Mouse (Mus musculus) adrenal gland, postnatal 10 days (tissue): ENCODE results near the gene Palm2. TPM values are rescaled to one million over a fixed set of nuclear protein-coding genes. Genes with fewer than 3 reads are reported as not detected.

Experiments
- DNase-seq: peaks from one replicate; pipeline ENCODE4 v3.0.0; 2021; ENCODE audit warnings: mixed read lengths
- total RNA-seq, 2 experiments: library from RNA; stranded (reverse); gene quantifications; 2 replicates each; pipeline ENCODE4 v1.2.3; 2021

Gene Palm2
- total RNA-seq, 2 experiments from 2014 or later = 21.0 to 35.7 TPM

DNA sequence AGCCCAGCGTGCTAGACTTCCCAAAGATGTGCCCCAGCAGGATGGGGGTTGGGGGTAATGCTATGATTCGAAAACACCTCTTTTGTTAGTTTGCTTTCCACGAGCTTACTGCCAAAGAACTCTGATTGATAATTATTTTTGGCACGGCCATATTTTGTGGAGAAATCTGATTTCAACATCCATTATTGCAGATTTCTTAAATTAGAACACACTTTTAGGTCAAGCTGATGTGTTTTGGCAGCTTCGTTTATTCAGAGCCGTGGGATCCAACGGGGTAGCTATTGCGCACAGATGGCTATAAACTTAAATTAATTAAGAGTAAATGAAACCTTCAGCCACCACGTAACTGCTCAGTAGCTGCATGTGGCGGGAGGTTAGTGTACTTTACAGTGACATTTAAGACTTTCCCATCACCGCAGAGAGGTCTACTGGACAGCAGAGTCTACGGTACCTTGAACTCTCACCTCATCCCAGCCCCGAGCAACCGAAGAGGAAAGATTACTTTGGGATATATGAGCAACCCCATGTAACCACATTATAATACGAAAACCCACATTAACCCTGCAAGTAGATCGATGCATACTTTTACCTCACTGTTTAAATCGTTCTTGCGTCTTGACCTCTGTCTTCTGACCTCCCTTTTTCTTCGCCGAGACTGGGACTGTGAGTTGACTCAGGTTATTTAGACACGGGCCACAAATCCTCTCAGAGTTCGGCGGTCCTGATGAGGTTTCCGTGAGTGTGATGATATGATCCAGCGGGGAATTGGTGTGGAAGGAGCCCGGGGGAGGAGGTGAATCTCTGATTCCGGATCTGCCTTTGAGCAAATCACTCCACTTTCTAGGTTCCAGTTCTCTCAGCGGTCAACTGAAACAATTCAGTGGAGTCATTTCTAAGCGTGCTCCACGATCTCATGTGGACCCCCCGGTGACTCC is 80.2 kb downstream of the Palm2 start:
- DNase-seq = peak; percentile 8

DNA sequence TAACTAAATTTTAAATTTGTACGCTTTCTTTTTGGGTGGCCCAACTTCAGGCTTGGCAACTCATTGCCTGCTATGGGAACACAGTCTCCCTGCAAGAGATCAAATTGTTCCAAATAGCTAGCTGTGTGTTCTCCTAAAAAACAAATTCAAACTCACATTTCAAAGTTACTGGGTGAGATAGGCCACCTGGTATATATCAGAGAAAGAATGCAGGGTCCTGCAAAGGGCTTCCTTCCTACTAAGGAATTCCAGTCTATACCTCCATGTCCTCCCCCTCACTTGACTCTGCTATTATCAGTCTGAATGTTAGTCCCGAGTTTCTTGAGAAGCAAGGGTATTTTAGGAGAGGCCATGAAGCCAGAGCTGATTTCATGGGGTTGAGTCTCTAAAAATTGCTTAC is 81.3 kb downstream of the Palm2 start:
- DNase-seq = no peak

DNA sequence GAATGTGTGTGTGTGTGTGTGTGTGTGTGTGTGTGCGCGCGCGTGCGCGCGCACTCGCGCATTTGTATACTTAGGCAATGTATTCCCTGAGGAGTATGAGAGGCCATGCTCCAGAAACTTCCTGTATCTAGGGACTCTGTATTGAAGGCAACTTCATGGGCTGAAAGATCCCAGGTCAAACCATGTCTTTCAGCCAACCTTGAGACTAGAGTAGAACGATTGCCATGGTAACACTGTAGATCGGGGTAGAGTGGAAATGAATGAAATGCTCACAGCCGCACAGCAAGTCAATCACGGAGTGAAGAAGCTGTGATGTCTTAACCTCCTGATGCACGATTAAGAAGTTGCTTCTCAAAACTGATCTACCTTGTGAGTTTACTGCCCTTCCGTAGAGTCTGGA is 89.4 kb downstream of the Palm2 start:
- no peak for DNase-seq

DNA sequence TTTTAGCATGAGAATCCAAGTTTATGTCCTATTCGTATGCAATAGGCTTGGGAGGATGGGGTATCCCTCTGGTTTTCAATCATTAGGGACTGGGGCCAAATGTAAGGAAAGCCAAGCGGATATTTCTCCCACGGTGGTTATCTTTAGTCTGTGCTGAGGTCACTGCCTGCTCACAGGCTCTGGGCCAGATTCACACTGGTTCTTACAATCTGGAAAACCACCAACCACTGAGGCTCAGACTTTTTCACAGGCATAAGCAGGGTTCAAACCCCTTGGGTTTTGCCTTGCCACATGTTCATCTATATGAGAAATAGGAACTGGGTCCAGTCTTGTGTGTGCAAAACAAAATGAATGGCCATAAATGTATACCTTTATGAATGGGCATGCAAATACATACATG is 90.4 kb downstream of the Palm2 start:
- DNase-seq = peak; percentile 25

DNA sequence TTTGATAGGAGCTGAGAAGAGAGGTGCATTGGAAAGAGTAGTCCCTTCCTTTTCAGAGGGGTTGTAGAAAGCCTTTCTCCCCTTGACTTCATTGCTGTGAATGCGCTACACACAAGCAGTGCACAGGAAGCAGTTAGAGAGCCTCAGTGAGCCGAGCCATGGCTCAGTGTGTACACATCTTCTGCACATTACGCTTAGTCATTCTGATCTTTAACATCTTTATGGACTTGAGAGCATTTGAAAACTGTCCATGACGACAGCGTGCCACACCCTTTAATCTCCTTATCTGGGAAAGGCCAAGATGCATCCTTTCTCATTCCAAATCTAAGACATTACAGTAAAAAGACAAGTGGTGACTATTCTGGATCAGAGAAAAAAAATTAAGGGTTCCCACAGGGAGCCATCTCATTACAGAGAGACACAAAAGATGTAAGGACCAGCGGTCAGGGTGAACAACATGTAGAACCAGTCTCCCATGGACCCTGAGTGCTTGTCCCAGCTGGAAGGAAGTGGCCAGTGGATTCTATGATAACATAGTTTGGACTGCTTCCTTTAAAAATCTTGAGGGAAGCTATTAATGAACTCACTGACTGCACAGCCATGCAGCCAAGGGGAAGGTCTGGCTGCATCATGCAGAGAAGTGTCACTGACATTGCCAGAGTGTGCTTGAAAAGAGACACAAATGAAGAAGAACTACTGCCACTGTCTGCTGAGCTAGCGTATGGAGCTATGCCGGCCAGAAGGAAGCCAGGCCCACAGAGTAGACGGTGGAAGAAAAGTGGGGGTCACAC is 91.4 kb downstream of the Palm2 start:
- DNase-seq = no peak

DNA sequence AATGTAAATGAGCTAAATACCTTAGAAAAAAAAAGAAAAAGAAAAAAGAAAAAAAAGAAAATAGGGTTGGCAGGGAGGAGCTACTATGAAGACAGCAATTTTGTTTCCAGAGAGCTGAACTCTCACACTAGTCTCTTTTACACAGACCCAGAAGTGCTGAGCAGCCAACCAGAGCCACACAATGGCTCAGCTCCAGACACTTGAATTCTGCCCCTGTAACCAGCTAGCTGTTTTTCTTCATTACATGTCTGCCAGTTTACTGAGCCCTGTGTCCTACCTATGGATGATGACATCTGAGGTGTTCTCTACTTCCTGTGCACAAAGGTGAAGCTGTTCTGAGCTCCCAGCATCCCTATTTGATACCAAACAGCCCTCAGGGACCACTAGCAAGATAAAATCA is 94.2 kb downstream of the Palm2 start:
- no peak for DNase-seq

DNA sequence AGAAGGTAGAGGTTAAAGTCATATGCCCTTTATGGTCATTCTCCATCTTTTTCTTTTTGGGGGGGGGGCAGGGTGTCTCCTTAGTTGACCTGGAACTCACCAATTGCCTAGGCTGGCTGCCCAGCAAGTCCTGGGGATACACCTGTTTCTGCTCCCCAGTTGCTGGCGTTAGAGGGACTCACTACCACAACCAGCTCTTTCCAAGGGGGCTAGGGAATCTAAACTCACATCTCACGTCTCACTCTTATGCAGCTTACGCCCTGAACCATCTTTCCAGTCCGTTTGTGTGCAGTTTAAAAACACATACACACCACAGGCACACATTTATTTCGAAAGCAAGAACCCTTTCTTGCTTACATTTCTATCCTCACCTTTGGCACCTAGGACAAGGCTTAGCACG is 99.6 kb downstream of the Palm2 start:
- DNase-seq = no peak

DNA sequence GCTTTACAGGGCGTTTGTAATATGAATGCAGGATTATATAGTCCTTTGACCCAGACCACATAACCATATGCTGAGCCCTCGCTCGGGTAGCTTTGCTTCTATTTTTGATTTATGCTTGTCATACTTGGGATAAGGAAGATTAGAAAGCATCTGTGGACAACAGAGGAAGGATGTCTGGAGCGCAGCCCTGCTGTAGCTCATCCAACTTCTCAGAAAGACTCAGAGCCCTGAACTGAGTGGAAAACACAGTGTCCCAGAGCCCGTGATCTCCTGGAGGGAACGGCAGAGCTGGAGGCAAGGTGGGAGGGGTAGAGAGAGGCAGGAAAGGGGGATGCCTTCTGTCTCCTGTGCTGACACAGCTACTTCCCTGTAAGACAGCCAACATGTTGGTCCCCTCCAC is 100.2 kb downstream of the Palm2 start:
- no peak for DNase-seq

DNA sequence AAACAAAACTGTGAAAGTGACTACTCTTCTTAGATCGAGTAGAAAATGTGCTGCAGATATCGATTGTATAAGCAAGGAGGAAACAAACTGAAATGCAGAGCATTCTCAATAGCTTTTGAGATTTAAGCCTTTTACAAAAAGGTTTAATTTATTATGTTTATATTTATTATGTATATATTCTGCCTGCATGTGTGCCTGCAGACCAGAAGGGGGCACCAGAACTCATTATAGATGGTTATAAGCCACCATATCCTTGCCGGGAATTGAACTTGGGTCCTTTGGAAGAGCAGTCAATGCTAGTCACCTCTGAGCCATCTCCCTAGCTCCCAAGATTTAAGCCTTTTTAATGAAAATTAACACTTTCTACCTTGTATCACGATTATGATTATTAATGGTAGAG is 101.0 kb downstream of the Palm2 start:
- no peak for DNase-seq

DNA sequence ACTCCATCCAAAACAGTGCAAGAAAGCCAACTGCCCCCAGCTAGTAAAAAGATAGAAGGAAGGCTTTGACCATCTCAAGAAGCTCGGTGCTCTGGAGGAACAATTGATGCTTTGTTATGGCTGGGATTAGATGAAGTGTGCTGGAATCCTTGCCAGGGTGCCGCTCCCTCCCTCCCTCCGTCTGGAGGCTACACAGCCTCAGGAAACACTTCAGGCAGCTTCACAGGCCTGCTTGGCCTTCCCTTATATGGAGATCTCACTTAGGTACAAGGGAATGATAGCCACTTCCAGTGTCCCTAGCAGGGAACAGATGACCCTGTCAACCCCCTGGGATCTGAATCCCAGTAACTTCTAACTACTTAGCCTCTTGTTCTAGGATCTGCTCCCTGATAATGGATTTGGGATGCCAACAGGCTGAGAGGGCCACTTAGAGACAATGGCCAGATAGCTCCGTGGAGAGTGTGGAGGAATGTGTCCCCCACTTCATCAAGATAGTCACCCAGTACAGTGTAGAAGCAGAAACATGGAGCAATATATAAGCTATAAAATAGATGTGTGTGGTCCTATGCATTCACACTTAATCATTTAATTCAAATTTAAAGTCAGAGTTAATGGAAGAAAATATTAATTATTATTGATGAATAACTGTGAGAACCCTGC is 104.1 kb downstream of the Palm2 start:
- DNase-seq = no peak

DNA sequence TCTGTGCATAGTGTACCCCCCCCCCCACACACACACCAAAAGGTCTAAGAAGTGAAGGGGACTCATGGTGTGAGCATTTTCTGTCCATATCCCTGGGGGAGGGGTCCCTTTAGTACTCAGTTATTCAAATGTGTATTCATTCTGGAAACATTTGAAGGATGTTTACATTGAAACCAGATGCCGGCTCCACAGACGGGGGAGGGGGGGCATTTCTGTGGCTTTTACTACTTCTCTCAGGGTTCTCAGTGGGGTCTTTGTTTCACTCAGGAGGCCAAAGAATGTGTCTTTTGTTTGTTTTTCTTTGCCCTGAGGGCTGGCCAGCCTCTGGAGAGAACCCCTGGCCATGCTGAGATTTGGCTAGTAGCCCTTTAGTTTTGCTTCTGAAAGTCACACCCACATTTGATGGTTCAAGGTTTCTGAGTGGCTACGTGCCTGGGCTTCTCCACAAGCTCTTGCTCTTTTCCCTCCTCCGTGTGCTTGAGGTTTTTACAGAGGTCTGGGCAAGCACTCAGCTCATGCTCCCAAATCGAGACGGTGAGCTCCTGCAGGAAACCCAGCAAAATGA is 109.7 kb downstream of the Palm2 start:
- DNase-seq = peak; percentile 26

DNA sequence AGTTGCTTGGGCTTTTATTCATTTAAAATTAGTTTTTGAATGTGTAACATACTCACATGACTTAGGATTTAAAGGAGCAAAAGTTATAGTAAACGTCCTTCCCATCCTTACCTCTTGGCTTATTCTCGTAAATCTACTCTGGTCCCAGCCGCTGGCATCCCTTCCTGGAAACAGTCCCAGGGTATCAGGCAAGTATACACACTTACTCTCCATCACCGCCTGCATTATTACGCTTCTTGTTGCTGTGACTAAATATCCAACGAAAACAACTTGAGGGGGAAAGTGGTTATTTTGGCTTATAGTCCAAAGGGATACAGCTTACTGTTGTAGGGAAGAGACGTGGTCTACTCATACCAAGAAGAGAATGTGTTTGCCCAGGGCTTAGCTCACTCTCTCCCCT is 113.7 kb downstream of the Palm2 start:
- DNase-seq = no peak

DNA sequence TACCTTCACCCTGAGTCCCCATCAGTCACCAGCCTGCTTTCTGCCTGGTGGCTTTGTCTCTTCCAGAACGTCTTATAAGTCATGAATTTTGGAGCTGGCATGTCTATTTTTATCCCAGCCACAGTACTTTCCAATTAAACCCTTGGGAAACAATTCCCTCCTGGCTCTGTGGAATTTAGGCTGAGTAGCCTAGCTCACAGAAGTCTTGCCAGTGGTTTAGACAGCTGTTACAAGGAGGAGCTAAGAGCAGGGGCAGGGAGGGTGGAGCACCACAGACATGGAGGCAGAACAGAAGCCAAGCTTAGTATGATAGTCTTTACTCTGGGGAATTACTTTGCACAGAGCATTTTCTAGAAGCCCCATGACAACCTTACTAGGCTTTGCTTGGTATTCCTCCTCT is 116.2 kb downstream of the Palm2 start:
- DNase-seq = no peak

DNA sequence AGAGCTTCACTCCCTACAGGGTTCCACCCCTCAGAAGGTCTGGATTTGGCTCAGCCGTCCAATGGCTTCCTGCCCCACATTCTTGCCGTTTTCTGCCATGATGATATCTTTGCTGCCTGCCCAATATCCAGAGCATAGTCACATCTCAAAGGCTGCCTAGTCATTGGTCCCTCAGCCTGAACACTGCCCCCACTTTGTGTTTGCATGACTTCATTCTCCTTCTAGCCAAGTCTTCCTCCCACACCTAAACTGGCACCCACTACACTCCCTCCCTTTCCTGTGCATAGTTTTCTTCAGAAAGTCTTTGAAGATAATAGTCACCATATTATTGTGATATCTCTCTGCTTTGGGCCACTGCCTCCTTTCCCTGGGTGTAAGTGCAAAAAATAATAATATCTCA is 123.1 kb downstream of the Palm2 start:
- no peak for DNase-seq

DNA sequence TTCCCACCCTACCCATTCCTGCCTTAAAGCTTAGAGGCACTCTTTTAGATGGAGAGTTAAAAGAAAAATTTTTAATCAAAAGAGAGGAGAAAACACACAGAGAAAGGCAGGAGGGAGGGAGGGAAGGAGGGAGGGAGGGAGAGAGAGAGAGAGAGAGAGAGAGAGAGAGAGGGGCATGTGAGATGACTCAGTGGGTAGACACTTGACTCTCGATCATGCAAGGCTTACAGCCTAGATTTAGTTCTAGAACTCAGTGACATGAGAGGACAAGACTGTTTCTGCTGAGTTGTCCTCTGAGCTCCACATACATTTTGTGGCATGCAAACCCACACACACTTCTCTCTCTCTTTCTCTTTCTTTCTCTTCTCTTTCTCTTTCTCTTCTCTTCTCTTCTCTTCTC is 125.4 kb downstream of the Palm2 start:
- no peak for DNase-seq

DNA sequence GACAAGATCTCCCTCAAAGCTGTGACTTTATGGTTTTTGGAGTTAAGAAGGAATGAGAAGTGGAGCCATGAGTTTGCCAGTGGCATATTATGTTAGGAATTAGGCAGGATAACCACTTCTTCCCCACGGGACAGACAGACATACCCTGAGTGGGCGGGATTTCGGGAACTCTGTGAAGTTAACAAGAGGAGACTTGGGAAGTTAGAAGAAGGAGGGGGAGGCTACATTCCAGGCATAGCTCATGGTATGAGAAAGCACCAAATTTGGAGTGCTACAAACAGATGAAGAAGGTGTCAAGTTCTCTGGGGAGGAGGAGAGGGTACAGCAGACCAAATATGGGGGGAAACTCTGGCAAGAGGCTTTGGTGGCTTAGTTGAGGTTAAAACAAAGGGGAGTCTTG is 126.0 kb downstream of the Palm2 start:
- no peak for DNase-seq

DNA sequence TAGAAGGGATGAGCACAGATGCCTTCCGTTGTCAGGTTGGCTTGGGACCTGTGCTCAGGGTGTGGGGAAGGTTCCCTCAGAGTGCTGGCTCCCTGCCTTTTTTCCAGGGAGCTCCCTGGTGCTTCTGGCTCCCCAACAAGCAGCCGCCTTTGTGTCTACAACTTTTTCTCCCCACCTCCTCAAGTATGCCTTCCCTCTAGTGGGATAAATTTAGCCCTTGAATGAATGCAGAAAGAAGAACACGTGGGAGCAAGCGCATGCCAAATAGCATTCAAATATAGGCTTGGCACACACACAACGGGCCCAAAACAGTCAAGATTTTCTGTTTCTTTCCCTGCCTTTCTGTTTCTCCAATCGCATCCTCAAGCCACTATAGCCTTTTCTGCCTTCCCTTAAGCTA is 127.0 kb downstream of the Palm2 start:
- no peak for DNase-seq

DNA sequence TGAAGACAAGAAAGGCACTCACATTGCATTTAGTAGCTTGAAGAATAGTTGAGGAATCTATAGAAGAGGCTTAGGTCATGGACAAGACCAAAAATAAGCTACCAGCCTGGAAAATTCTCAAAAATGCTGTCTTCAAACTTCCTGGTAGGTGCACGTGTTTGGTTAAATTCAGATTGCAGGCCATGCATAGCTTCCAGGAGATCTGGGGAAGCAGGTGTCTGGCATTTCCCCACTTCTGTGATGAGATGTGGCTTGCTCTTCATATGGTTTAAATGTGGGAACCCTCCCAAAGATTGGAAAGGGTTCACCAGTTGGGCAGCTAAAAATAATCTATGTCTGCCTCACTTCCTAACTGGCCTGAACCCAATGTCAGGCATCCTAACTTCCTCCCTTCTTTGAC is 131.2 kb downstream of the Palm2 start:
- no peak for DNase-seq

DNA sequence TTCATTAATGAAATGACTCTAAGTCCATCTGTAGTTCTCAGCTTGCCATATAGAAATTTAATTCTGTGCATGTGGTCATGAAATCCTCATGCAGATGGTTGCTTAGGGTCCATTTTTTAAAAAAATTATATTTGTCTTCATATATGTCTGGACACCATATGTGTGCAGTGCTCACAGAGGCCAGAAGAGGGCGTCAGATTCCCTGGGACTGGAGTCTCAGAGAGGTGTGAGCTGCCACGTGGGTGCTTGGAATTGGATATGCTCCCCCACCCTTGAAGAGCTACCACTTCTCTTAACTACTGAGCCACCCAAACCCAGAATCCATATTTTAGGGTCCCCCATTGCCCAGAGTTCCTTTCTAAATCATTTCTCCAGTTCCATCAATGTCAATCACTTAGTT is 131.8 kb downstream of the Palm2 start:
- no peak for DNase-seq

DNA sequence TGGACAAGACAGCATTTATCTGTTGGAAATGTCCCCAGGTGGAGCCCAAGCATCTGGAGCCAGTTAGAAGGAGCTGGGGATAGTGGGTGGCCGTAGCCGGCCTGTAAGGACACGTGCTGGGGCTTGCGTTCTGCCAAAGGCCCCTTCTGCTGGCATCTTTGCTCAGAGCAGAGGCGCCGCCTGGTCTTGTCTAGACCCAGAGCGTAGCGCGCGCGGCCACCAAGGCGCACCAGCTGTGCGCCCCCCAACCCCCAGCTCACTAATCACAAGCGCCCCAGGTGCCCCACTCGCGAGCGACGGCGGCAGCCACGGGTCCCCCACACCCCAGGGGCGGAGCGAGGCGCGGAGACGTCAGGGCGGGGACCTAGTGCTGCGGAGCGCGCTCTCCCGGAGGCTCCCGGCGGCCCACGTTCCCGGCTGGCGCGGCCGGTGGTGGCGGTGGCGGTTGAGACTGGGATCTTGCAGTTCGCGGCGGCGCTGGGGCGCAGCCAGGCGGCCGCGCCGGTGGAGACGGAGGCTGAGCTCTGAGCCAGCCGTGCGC is 133.7 kb downstream of the Palm2 start, which contains the start of gene Pakap:
Gene Pakap, plus strand, starts transcription at position 514 of the 541 bp plus-strand sequence.
- peak; percentile 87 for DNase-seq

DNA sequence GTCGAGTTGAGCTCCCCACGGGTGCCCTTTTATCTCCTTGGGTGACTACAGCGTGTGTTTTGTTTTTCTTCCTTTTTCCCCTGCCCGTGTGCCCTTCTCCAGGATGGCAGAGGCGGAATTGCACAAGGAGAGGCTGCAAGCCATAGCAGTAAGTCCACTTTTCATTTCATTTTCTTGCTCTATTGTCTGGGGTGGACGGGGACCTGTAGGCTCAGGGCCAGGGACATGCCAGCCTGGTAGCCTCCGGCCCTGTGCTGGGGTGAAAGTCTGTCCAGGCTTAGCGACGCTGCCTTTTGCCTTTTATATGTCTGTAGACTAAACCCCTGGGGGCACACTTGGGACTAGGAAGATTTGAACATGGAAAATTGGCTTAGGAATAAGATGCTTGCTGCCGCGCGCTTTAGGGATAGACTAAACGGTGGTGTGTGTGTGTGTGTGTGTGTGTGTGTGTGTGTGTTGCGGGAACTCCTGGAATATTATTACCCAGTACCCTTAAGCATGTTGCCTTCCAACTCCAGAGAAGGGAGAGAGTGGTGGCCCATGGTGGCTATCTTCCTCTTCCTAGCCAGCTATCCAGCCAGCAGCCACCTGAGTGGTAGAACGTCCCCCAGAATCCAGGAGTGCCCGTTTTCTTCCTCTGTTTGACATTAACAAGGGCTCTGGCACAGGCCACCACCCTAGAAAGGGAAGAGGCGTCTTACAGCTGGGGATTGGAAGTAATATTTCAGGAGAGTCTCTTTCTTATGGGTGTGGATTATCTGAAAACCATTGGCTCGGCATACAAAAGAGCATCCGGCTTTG is 134.4 kb downstream of the Palm2 start:
- DNase-seq = peak; percentile 38

DNA sequence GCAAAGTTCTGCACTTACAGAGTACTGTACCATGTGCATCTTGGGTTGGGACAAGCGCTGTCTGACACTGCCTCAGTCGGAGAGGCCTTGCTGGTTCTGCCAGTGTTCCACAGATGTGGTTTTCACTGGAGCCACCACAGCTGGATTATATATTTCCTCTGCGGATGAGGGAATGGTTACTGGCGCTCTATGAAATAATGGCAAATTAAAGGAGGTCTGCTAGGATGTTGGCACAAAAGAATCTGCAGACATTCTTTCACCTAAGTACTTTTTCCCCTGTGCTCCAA is 135.0 kb downstream of the Palm2 start:
- DNase-seq = no peak
